Mouse (Mus musculus): Measurements from ENCODE around the gene Rnf166. TPM values are rescaled to one million over a fixed set of nuclear protein-coding genes. Genes with fewer than 3 reads are reported as not detected.

Gene Rnf166
- total RNA-seq, 2 experiments from 2014 or later = 32.7 to 39.5 TPM

DNA sequence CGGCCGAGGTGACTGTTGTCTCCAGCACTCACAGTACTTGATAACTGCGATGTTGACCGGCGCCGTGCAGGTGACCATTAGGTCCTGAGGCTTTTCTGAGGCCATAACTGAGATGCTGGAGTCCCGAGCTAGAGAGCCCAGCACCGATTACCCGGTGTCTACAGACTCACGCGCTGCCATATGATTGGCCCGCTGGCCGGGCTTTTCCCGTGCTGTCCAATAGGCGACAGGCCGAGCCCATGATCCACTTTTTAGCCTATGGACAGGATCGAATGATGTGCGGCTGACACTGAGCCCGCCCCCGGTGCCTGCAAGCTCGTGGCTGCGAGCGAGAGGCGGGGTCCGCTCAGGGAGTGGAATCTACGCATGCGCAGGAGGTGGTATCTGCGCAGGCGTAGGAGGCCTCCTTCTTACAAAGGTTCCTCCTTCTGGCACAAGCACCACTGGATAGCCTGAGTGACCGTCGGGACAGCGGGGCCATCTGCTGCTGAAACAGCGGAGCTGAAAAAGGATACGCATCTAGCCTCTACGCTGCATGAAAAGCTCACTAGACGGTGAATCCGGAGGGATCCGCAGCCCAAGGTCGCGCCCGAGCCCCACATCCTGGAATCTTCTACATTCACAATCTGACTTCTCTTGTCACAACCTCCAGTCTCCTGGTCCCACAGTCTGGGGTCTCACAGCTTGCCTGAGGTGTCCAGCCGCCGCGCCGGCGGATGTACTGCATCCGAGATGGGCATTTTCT is 32.4 kb downstream of the Rnf166 start, which contains the start of gene Mvd:
Mvd (minus strand) TSS at position 161 of the 745 bp plus-strand sequence.
- Histone ChIP-seq H3K27ac (peak within 1 kb of the TSS; percentile 96), H3K4me3 (peak within 1 kb of the TSS; percentile 75)
- peak; percentile 37; the same call in 1 of the 2 replicates for TF ChIP-seq CTCF (conservative IDR thresholded peaks at IDR 0.05)
- peak; percentile 98 to 100 for DNase-seq (ENCODE audit: low spot score in 2 of 2)

DNA sequence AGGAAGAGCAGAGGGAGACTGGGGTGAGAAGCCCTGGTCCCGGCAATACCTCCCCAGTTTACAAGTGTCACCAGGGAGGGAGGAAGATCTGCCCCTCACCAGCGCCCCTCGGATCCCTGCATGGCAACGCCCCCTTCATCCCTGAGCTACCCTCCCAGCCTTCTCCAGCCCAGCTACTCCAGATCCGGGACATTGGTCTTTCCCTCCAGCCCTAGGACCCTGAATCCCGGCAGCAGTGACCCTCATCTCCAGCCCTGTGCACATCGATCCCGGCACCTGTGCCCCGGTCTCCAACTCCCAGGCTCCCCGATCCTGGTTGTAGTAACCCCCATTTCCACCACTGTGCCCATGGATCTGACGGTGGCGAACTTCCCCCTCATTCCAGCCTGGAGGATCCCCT is 33.1 kb downstream of the Rnf166 start:
- Histone ChIP-seq H3K4me3 (peak overlapping the region; percentile 75), H3K27ac (peak overlapping the region; percentile 96)
- no peak for DNase-seq (ENCODE audit: low spot score in 2 of 2)
- no peak for TF ChIP-seq CTCF (conservative IDR thresholded peaks at IDR 0.05)

DNA sequence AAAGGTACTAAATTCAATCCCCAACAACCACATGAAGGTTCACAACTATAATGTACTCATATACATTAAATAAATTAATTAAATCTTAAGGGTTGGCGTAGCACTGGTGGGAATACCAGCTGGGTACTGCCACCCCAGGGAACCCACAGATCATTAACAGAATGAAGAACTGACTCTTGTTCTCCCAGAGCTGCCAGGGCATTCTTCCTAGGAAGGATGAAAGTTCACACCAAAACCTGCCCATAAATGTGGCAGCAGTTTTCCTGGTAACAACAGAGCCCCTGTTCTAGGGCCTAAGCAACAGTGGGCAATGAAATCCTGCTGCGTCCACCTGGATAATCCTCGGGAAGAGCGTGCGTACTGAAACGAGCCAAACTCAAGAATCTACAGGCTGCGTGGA is 33.5 kb downstream of the Rnf166 start:
- no peak overlapping the region; the same call in 1 of the 2 replicates for H3K27ac ChIP-seq
- TF ChIP-seq CTCF (conservative IDR thresholded peaks at IDR 0.05) = no peak
- no peak for DNase-seq (ENCODE audit: low spot score in 2 of 2)
- peak overlapping the region; percentile 75 for H3K4me3 ChIP-seq

DNA sequence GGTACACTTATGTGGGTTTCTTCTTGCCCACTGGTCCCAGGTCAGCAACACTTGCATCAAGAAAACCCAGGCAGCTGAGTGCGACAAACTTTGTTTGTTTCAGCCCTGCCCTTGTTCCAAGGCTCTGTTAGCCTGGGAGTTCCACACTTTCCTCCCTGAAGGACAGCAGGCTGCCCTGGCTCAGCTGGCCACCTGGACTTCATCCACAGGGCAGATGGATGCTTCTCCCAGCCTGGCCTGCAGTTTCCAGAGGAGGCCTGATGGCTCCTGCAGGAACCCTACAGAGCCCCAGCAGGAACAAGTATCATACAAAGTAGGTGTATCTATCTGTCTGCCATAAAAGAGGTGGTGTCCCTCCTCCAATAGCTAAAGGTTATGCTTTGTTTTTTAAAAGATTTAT is 34.5 kb downstream of the Rnf166 start:
- H3K4me3 ChIP-seq = no peak overlapping the region
- H3K27ac ChIP-seq = no peak overlapping the region
- no peak for DNase-seq (ENCODE audit: low spot score in 2 of 2)
- no peak for TF ChIP-seq CTCF (conservative IDR thresholded peaks at IDR 0.05)

DNA sequence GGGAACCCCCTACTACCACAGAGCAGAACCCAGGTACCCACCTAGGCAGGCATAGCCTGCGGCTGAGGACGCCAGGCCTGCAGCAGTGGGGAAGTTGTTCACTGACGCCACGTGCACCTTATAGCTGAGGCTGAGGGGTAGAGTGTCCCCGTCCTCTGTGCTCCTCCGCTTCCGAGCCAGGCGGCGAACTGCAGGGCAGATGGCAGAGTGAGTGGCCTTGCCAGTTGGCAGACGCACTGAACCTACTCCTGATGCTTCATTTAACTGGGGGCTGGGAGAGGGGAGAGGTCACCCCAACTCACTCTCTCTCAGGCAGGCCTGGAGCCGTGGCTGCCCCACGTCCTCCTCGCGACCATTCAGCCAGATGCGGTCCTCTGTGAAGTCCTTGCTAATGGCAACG is 36.5 kb downstream of the Rnf166 start:
- no peak overlapping the region for H3K4me3 ChIP-seq
- no peak overlapping the region for H3K27ac ChIP-seq
- no peak for TF ChIP-seq CTCF (conservative IDR thresholded peaks at IDR 0.05)
- DNase-seq (ENCODE audit: low spot score in 2 of 2) = no peak

DNA sequence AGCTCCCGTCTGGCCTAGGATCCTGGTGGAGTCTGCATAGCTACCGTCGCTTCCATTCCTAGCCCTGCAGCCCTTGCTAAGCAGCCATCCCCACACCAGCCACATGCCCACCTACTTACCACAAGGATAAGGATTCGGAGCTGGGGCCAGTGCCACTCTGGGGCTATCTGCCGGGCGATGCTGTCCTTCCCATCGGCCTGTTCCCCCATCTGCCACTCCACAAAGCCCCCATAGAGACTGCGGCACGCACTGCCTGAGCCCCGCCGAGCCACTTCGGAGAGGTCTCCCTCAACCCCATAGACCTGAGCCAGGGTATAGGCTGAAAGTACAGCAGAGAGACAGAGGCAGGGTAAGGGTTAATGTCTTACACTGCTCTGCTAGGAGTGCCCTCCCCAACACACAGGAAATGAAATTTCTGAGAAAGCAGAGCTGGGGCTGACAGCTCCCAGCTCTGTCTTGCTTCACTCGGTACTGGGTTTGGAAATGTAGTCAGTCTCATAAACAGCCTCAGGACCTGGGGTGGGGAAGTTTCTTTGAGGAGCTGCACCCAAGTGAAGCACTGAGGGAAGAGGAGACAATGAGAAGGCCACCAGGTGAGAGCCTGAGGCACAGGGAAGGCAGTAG is 38.0 kb downstream of the Rnf166 start:
- no peak for TF ChIP-seq CTCF (conservative IDR thresholded peaks at IDR 0.05)

DNA sequence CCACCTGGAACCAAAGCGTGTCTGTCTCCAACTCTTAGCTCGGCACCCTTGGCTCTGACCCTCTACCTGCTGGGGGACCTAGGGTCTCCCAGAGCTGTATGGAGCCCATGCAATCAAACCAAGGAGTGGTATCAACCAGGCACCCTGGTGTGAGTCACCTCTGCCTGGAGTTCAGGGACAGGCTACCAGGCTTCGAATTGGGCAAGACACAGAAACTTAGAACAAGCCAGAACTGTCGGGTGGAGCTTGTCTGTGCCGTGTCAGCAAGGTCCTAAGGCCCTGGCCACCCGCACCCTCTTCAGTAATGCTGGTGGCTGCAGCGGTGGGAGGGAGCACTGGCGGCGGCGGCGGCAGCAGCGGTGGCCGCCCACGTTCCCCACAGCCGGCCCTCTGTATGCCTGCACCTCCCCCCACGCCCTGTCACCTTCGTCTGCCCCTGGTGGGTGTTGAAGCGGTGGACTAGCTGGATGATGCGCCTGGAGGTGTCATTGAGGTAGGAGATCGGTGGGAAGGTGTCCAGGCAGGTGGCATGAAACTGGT is 39.2 kb downstream of the Rnf166 start:
- no peak for TF ChIP-seq CTCF (conservative IDR thresholded peaks at IDR 0.05)
- no peak overlapping the region for H3K4me3 ChIP-seq
- H3K27ac ChIP-seq = no peak overlapping the region
- DNase-seq (ENCODE audit: low spot score in 2 of 2) = no peak

More for the DNA sequence above, 38.0 kb downstream of the Rnf166 start:
- Histone ChIP-seq H3K4me3 (no peak overlapping the region), H3K27ac (no peak overlapping the region)
- no peak for DNase-seq (ENCODE audit: low spot score in 2 of 2)

DNA sequence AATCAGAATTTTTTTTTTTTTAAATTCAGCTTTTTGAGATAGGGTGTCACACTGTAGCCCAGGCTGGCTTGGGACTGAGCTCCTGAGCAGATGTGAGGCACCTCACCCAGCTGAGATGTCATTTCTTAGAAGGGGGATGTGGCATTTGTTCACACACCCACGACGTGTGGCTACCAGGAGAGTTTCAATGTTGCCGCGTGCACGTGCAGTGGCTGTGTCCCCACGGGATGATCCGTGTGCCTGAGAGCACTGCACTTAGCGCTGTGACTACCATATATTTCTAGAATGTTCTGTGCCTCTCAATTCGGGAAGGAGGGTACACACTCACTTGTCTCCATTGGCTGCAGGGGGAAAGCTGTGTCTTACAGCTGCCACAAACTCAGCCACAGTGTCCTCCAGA is 39.7 kb downstream of the Rnf166 start:
- DNase-seq (ENCODE audit: low spot score in 2 of 2) = no peak
- no peak overlapping the region for H3K4me3 ChIP-seq
- no peak for TF ChIP-seq CTCF (conservative IDR thresholded peaks at IDR 0.05)
- H3K27ac ChIP-seq = no peak overlapping the region

DNA sequence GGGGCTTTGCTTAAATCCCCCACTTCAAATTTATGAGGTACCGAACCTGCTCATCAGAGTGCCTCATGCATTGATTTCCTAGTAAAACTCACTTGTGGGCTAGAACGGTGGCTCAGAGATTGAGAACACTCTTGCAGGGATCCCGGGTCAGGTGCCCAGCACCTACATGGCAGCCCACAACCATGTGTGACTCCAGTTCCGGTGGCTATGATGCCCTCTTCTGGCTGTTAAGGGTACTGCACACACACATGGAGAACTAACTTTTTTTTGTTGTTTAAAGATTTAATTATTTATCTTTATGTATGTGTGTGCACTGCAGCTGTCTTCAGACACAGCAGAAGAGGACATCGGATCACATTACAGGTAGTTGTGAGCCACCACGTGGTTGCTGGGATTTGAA is 40.5 kb downstream of the Rnf166 start:
- Histone ChIP-seq H3K27ac (no peak overlapping the region), H3K4me3 (no peak overlapping the region)
- TF ChIP-seq CTCF (conservative IDR thresholded peaks at IDR 0.05) = peak; percentile 70
- DNase-seq (ENCODE audit: low spot score in 2 of 2) = no peak

DNA sequence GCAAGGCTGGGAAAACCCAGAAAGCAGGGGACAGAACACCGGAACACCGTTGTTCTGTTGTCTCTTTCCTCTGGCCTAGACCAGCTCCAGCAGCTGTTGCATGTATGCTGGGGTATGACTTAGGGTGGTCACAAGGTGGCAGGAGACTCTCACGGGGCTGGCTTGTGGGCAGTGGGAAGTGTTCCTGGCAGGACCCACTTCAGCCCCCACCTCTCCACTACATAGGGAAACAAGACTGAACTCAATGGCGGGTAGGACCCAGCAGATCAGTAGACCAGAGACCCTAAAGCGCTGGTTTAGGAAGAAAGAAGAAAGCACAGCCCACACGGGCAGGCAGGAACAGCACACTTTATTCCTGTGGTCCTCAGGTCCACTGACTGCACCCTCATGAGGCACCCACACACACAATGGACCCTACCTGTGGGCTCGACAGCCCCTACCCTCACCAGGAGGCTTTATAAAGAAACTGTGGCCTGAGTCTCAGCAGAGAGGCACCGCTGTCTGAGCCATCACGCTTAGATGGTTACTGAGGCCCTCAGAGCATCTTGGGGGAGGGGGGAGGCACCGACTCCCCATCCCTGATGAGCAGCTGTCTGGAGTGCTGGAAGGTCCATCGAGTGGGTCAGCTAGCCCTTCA is 42.5 kb downstream of the Rnf166 start:
- Histone ChIP-seq H3K27ac (no peak overlapping the region), H3K4me3 (no peak overlapping the region)
- no peak for DNase-seq (ENCODE audit: low spot score in 2 of 2)
- TF ChIP-seq CTCF (conservative IDR thresholded peaks at IDR 0.05) = peak; percentile 39; the same call in 1 of the 2 replicates

DNA sequence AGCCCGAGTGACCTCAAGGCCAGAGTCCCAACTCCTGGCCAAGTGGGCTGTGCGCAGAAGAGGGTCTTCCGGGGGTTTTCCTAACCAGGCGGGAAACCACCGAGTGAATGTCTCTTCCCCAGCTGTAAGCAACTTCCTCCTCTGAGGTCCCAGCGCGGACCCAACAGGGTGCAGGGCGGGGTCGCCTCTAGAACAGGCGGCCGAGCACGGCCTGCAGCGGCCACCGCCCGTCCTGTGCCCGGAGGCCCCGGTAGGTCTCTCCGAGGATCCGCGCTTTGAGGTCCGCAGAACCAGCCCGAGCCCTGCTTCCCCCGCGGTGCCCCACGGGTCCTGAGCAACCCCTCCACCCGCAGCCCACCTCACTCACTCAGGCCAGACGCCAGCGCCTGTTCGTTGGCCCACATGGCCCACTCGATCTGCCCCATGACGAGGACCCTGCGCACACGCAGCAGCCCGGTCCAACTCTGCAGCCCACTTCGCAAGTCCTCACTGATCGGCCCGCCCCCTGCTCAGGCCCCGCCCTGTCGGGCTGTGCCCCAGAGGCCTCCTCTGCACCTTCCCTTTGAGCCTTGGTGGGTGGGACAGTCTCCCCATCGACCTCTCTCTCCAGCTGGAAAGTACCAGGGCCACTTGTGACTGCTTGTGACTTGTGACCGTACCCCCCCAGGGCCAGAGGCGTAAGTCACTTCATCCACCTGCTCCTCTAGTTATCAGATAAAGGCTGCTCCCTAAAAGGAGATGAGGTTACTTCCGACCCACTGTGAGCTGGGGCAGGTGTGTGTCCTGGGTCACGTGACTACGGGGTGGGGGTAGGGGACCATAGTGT is 43.2 kb downstream of the Rnf166 start, which contains the start of gene Cyba:
Cyba (minus strand) TSS at position 488 of the 826 bp plus-strand sequence.
- TF ChIP-seq CTCF (conservative IDR thresholded peaks at IDR 0.05) = no peak
- DNase-seq (ENCODE audit: low spot score in 2 of 2) = no peak
- H3K27ac ChIP-seq = peak within 1 kb of the TSS; percentile 58
- H3K4me3 ChIP-seq = peak within 1 kb of the TSS; percentile 50

All from layer of hippocampus, adult 2 months (tissue).